Mouse (Mus musculus): Measurements from ENCODE around the gene Ctla2b.

Gene Ctla2b

DNA sequence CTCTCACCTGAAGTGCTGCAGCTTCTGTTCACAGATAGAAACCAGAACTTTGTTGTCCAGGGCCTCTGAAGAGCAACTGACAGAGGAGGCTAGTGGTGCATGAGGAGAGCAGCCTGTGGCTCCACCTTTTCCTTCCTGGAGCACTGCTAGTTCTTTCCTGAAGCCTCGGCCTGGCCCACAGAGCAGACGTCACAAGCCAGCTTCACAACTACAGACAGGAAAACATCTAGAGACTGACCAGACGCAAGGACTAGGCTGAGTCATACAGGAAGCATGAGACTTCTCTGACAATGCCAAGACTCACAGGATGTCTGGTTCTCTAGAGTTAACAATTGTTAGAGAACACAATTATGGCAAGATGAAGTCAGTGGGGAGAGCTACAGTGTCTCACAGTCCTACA, at the start of gene Ctla2b:
Gene Ctla2b (minus strand): TSS at position 120 of the 400 bp plus-strand sequence.
- WGBS, result 85% methylated on average over 3 of the region's 3 CpGs

DNA sequence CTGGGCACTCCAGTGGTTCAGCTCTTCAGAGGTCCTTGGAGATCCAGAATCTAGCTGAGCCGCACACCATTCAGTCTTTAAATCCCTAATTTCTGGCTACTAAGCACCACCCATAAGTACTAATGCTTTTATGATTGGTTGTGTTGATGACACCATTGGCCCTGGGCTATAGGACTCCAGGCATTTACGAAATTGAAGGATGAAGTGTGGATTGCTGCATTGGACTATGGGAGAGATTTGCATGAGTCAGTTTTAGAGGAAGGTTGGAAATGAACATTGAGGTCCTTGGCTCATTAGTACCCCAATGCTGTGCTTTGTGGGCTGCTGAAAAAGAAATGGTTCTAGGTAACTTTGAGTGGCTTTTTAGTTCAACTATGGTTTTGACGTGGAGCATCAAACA, 44.6 kb upstream of the Ctla2b start, which contains the start of gene Tpbpa:
Gene Tpbpa (minus strand): TSS at position 101 of the 400 bp plus-strand sequence.
- 77% methylated on average over 3 of the region's 3 CpGs for WGBS

DNA sequence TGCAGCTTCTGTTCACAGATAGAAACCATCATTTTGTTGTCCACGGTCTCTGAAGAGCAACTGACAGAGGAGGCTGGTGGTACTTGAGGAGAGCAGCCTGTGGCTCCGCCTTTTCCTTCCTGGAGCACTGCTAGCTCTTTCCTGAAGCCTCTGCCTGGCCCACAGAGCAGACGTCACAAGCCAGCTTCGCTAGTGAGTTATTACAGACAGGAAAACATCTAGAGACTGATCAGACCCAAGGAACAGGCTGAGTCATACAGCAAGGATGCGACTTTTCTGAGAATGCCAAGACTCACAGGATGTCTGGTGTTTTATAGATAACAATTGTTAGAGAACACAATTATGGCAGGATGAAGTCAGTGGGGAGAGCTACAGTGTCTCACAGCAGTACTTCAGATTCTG, 39.3 kb upstream of the Ctla2b start, which contains the start of the genes Gm49391 and Ctla2a:
Gene Gm49391 (minus strand): TSS at position 72 of the 402 bp plus-strand sequence.
Gene Ctla2a (minus strand): TSS at position 126 of the 402 bp plus-strand sequence.
- 56% methylated on average over 5 of the region's 5 CpGs for WGBS

DNA sequence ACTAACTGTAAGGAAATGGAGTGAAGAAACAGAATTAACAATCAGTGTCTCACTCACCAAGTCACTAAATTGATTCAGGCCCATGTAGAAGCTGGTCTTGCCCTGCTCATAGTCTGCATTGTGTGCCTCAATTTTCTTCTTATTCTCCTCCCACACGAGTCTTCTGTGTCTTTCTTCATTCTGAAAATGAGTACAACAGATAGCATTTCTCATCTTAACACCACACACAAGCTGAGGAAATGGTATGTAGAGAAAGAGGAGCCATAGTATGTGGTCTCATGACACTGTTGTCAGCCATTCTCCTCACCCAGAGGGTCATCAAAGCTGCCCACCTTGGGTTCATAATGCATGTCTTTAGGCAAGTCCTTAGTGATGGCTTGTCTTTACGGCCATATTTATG, 38.2 kb upstream of the Ctla2b start, which contains the start of gene Gm49393:
Gene Gm49393 (minus strand): TSS at position 101 of the 400 bp plus-strand sequence.
- 61% methylated on average over 2 of the region's 2 CpGs for WGBS

DNA sequence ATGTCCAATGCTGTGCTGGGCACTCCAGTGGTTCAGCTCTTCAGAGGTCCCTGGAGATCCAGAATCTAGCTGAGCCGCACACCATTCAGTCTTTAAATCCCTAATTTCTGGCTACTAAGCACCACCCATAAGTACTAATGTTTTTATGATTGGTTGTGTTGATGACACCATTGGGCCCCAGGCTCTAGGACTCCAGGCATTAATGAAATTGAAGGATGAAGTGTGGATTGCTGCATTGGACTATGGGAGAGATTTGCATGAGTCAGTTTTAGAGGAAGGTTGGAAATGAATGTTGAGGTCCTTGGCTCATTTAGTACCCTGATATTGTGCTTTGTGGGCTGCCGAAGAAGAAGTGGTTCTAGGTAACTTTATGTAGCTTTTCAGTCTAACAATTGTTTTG, 7.5 kb upstream of the Ctla2b start, which contains the start of gene Tpbpb:
Gene Tpbpb (minus strand): TSS at position 101 of the 400 bp plus-strand sequence.
- WGBS, result 79% methylated on average over 2 of the region's 2 CpGs

DNA sequence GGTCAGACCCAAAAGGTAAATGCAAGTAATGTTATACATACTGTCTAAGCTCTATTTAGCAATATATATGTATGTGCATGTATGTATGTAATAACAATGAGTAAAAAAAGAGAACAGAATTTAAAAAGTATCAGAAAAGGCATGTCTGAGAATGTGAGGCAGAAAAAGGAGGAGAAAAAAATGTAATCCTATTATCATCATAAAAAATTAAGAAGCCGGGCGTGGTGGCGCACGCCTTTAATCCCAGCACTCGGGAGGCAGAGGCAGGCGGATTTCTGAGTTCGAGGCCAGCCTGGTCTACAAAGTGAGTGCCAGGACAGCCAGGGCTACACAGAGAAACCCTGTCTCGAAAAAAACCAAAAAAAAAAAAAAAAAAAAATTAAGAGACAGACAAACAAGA, 453 bp downstream of the Ctla2b start, which contains the start of gene Gm49392:
Gene Gm49392 (minus strand): TSS at position 101 of the 400 bp plus-strand sequence.
- WGBS, result 80% methylated on average over 8 of the region's 8 CpGs

DNA sequence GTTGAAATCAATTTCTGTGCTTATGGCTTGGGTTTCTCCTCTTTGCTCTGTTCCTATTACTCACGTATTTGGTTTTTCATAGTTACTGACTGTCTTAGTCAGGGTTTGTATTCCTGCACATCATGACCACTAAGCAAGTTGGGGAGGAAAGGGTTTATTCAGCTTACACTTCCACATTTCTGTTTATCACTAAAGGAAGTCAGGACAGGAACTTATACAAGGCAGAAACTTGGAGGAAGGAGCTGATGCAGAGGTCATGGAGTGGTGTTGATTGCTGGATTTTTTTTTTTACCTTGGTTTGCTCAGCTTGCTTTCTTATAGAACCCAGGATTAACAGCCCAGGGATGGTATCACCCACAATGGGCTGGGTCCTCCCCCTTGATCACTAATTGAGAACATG, 4.9 kb downstream of the Ctla2b start:
- 91% methylated on average over 1 of the region's 1 CpGs for WGBS

DNA sequence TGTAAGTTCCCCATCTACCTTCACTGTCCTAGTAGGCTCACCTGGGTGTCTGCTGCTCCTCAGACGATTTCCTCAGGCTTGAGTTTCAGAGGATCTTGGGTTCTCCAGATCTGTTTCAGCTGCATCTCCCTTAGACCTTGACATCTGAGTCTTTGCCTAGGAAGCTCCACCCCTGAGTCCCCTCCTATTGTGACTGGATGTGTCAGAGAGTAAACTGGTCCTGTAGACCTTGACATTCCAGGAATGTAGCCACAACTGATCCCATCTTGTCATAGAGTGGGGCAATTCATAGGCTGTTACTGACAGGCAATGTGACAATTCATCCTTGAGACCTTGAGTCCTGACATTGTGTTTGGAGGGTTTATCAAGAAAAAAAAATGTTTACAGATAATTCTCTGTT, 33.0 kb downstream of the Ctla2b start, which contains the start of gene 4930486L24Rik:
Gene 4930486L24Rik (minus strand): TSS at position 195 of the 400 bp plus-strand sequence.
- 62% methylated on average over 1 of the region's 1 CpGs for WGBS

DNA sequence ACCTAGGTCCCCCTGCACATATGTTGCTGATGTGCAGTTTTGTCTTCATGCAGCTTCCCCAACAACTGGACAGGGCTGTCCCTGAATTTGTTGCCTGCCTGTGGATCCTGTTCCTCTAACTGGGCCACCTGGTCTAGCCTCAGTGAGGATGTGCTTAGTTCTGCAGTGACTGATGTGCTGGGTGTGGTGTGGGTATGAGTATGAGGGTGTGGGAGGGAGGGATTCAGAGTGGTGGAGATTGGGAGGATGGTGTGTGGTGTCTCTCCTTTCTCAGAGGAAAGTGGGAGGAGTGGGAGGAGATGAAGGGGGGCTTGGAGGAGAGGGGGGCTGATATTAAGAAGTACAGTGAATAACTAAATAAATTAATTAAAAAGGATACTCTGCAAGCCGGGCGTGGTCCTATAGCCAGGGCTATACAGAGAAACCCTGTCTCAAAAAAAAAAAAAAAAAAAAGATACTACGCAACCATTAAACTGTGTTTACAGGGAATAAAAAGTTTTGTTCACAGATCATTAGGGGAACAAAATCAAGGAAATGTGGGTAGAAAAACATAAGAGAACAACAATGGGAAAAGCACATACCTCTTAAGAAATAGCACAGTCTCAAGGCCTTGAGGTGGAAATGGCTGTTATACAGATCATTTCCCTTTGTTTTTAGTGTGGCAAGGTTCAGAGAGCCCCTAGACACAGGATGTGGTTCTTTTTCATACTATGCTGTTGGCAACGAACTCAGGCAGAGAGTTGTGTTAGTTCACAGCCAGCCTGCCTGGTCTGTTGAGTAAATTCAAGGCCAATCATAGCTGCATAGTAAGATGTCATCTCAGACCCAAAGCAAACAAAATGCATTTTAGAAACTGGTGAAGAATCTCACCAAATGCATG, 48.8 kb downstream of the Ctla2b start:
- 77% methylated on average over 4 of the region's 4 CpGs for WGBS

Measured in cerebral cortex, adult 2 months (tissue).